Mouse (Mus musculus): Measurements from ENCODE around the gene Carns1. TPM values are rescaled to one million over a fixed set of nuclear protein-coding genes. Genes with fewer than 3 reads are reported as not detected.

The Carns1 gene
- polyA plus RNA-seq, 1 experiment from 2014 or later = 0.90 TPM

DNA sequence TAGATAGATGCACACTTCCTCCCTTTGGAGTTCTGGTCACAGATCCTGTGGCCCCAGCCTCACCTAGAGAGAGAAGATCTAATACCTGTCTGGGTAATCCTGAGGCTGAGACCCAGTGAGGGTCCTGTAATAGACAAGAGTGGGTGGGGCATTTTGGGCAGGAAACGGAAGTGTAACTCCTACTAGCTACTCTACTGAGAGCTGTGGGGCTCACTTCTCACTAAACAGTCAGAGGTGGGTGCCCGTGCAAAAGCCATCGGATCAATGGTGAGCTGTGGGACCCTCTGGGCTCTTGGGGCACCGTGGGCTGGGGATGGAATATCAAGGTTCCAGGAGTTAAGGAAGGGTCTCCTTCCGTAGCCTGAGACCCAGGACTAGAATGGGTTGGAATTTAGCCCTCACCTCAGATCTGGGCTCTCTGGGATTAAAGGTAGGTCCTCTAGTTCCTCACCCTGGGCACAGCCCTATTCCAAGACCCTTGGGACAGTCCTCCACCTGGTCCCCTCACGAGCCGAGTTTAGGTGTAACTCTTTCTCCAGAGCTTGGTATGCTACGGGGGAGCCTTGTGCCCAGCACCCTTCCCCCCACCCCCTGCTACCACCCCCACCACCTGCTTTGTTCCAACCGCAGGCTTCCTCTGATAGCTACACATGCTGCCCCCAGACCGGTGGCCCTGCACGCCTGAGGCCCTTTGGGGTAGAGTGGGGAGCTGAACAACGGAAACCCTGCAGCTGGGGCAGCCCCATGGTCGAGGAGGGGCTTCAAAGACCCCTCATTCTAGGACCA lies 20.6 kb downstream of the Carns1 start:
- Histone ChIP-seq H3K9ac (ENCODE audit: low read depth, low read length) (no peak overlapping the region), H3K27me3 (replicated peaks; ENCODE audit: control insufficient read depth, insufficient read depth, low read length) (no peaks in the 10 kb centered on the region), H3K36me3 (ENCODE audit: control insufficient read depth, insufficient read depth) (peaks cover 75% of the 10 kb centered on the region), H3K4me3 (ENCODE audit: low read depth, low read length) (no peak overlapping the region), H3K4me2 (replicated peaks; ENCODE audit: low read depth) (no peak overlapping the region), H3K27ac (ENCODE audit: low read depth, low read length) (no peak overlapping the region), H3K9me3 (ENCODE audit: control insufficient read depth) (no peaks in the 10 kb centered on the region), H3K4me1 (replicated peaks; ENCODE audit: control insufficient read depth, insufficient read depth, low read length) (peaks cover 4% of the 10 kb centered on the region; the same call in 1 of the 2 replicates)
- no peak for ATAC-seq
- no peak for TF ChIP-seq CTCF (IDR thresholded peaks at IDR 0.05; ENCODE audit: low read depth)
- 76% methylated on average over 13 of the region's 13 CpGs for WGBS

- peaks cover 9% of the 10 kb centered on the region; the same call in 1 of the 2 replicates for H3K4me1 ChIP-seq (replicated peaks; ENCODE audit: control insufficient read depth, insufficient read depth, low read length)
- no peak for ATAC-seq
- peaks cover 61% of the 10 kb centered on the region for H3K36me3 ChIP-seq (ENCODE audit: control insufficient read depth, insufficient read depth)
- no peak within 1 kb of the TSS for H3K4me3 ChIP-seq (ENCODE audit: low read depth, low read length)
- no peak within 1 kb of the TSS for H3K27ac ChIP-seq (ENCODE audit: low read depth, low read length)
- H3K9me3 ChIP-seq (ENCODE audit: control insufficient read depth) = no peaks in the 10 kb centered on the region
- TF ChIP-seq CTCF (IDR thresholded peaks at IDR 0.05; ENCODE audit: low read depth) = no peak
- no peak within 1 kb of the TSS for H3K4me2 ChIP-seq (replicated peaks; ENCODE audit: low read depth)
- H3K9ac ChIP-seq (ENCODE audit: low read depth, low read length) = no peak within 1 kb of the TSS
- H3K27me3 ChIP-seq (replicated peaks; ENCODE audit: control insufficient read depth, insufficient read depth, low read length) = no peaks in the 10 kb centered on the region
- WGBS = 72% methylated on average over 11 of the region's 11 CpGs
Measured at GRCm38 (mm10) chr19:4153232-4153654, 22.0 kb downstream of the Carns1 start, which contains the start of gene Ptprcap. Gene Ptprcap, plus strand, starts transcription at chr19:4153604.

GRCm38 (mm10) chr19:4152445-4153231 lies 22.6 kb downstream of the Carns1 start:
- Histone ChIP-seq H3K27ac (ENCODE audit: low read depth, low read length) (no peak overlapping the region), H3K4me1 (replicated peaks; ENCODE audit: control insufficient read depth, insufficient read depth, low read length) (peaks cover 9% of the 10 kb centered on the region; the same call in 1 of the 2 replicates), H3K9me3 (ENCODE audit: control insufficient read depth) (no peaks in the 10 kb centered on the region), H3K36me3 (ENCODE audit: control insufficient read depth, insufficient read depth) (peaks cover 61% of the 10 kb centered on the region), H3K27me3 (replicated peaks; ENCODE audit: control insufficient read depth, insufficient read depth, low read length) (no peaks in the 10 kb centered on the region), H3K4me2 (replicated peaks; ENCODE audit: low read depth) (no peak overlapping the region), H3K4me3 (ENCODE audit: low read depth, low read length) (no peak overlapping the region), H3K9ac (ENCODE audit: low read depth, low read length) (no peak overlapping the region)
- no peak for ATAC-seq
- 91% methylated on average over 8 of the region's 8 CpGs for WGBS
- no peak for TF ChIP-seq CTCF (IDR thresholded peaks at IDR 0.05; ENCODE audit: low read depth)

DNA sequence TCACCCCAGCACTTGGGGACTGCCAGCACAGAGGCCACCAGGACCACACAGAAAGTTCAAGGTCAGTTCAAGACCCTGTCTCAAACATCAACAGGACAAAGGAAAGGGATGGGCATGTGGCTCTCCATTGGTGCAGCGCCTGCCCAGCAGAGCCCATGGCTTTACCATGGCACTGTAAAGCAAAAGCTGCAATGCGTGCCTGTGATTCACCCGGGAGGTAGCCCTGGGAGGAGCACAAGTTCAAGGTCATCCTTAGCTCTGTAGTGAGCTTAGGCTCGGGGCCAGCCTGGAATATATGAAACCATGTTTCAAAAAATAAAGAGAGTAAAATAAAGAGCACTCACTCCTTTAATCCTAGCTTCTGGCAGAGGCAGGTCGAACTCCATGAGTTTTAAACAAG lies 23.4 kb downstream of the Carns1 start:
- 83% methylated on average over 5 of the region's 5 CpGs for WGBS

GRCm38 (mm10) chr19:4151488-4151860 lies 23.8 kb downstream of the Carns1 start:
- Histone ChIP-seq H3K4me1 (replicated peaks; ENCODE audit: control insufficient read depth, insufficient read depth, low read length) (peaks cover 9% of the 10 kb centered on the region; the same call in 1 of the 2 replicates), H3K27me3 (replicated peaks; ENCODE audit: control insufficient read depth, insufficient read depth, low read length) (no peaks in the 10 kb centered on the region), H3K27ac (ENCODE audit: low read depth, low read length) (no peak overlapping the region), H3K9ac (ENCODE audit: low read depth, low read length) (no peak overlapping the region), H3K9me3 (ENCODE audit: control insufficient read depth) (no peaks in the 10 kb centered on the region), H3K36me3 (ENCODE audit: control insufficient read depth, insufficient read depth) (peaks cover 56% of the 10 kb centered on the region), H3K4me2 (replicated peaks; ENCODE audit: low read depth) (no peak overlapping the region), H3K4me3 (ENCODE audit: low read depth, low read length) (no peak overlapping the region)
- ATAC-seq = no peak
- TF ChIP-seq CTCF (IDR thresholded peaks at IDR 0.05; ENCODE audit: low read depth) = no peak
- WGBS = 71% methylated on average over 5 of the region's 5 CpGs

More for the DNA sequence above, 23.4 kb downstream of the Carns1 start:
- no peak overlapping the region for H3K4me3 ChIP-seq (ENCODE audit: low read depth, low read length)
- no peak for ATAC-seq
- H3K9me3 ChIP-seq (ENCODE audit: control insufficient read depth) = no peaks in the 10 kb centered on the region
- H3K27ac ChIP-seq (ENCODE audit: low read depth, low read length) = no peak overlapping the region
- H3K27me3 ChIP-seq (replicated peaks; ENCODE audit: control insufficient read depth, insufficient read depth, low read length) = no peaks in the 10 kb centered on the region
- peaks cover 60% of the 10 kb centered on the region for H3K36me3 ChIP-seq (ENCODE audit: control insufficient read depth, insufficient read depth)
- TF ChIP-seq CTCF (IDR thresholded peaks at IDR 0.05; ENCODE audit: low read depth) = no peak
- no peak overlapping the region for H3K4me2 ChIP-seq (replicated peaks; ENCODE audit: low read depth)
- H3K4me1 ChIP-seq (replicated peaks; ENCODE audit: control insufficient read depth, insufficient read depth, low read length) = peaks cover 9% of the 10 kb centered on the region; the same call in 1 of the 2 replicates
- H3K9ac ChIP-seq (ENCODE audit: low read depth, low read length) = no peak overlapping the region

All from intestine, postnatal 0 days (tissue).